In genomic region chr1:30639807-30640206, GRCm38 (mm10) we compare ENCODE assay signal across 20 mouse cellular contexts.
A peak's percentile ranks its signal among the peaks of the same experiment; 100 is the strongest.
DNase-seq lines count a peak whose midpoint lies in the region; ATAC-seq lines count a peak whose summit lies in the region.
"Had no signal": no experiment of that assay in that cellular context is flagged by ENCODE, and none has a peak within 500 bp of the region (broad histone marks: within the 10 kb centered on the region; RNA-seq: fewer than 3 reads in every experiment).

No protein-coding gene starts in this region.

- H3K27ac ChIP-seq in forebrain, embryonic 11.5 days (ENCODE audit: low read depth, low read length), result no peak overlapping the region
- H3K27ac ChIP-seq in forebrain, embryonic 10.5 days, result no peak overlapping the region
- H3K27ac ChIP-seq in forebrain, embryonic 15.5 days (replicated peaks), result no peak overlapping the region
- no peak overlapping the region; the same call in 1 of the 2 replicates for H3K27ac ChIP-seq in midbrain, embryonic 12.5 days (replicated peaks)
- no peak overlapping the region for H3K27ac ChIP-seq in neural tube, embryonic 15.5 days (replicated peaks)
- H3K27ac ChIP-seq: embryonic facial prominence, embryonic 15.5 days; limb, embryonic 15.5 days had no signal

- H3K4me2 ChIP-seq in forebrain, embryonic 11.5 days (ENCODE audit: low read depth, low read length, severe bottlenecking), result no peak overlapping the region
- H3K4me2 ChIP-seq in forebrain, embryonic 15.5 days (replicated peaks), result no peak overlapping the region
- H3K4me2 ChIP-seq in midbrain, embryonic 12.5 days (replicated peaks), result no peak overlapping the region
- no peak overlapping the region for H3K4me2 ChIP-seq in neural tube, embryonic 15.5 days
- H3K4me2 ChIP-seq: embryonic facial prominence, embryonic 15.5 days; limb, embryonic 15.5 days had no signal

- no peak overlapping the region for H3K4me3 ChIP-seq in forebrain, embryonic 11.5 days (ENCODE audit: low read depth, low read length)
- H3K4me3 ChIP-seq in forebrain, embryonic 10.5 days, result no peak overlapping the region
- no peak overlapping the region for H3K4me3 ChIP-seq in forebrain, embryonic 15.5 days
- H3K4me3 ChIP-seq in midbrain, embryonic 12.5 days, result no peak overlapping the region
- H3K4me3 ChIP-seq in neural tube, embryonic 15.5 days (replicated peaks), result no peak overlapping the region
- H3K4me3 ChIP-seq: embryonic facial prominence, embryonic 15.5 days; limb, embryonic 15.5 days had no signal

- peak; percentile 49; the same call in 1 of the 2 replicates for ATAC-seq in forebrain, embryonic 11.5 days (replicated peaks; ENCODE audit: low FRiP score)
- ATAC-seq in forebrain, embryonic 15.5 days (replicated peaks), result 0 out of 2 replicates have a peak, but pooled peaks have one; percentile 29
- peak; percentile 75 for ATAC-seq in midbrain, embryonic 12.5 days (ENCODE audit: low FRiP score, low read depth)
- no peak for ATAC-seq in neural tube, embryonic 15.5 days (ENCODE audit: low FRiP score)
- ATAC-seq: CD4-positive, CD25-positive, alpha-beta regulatory T cell, adult 4 months; inflammation-experienced regulatory T-cells, adult 6 months had no signal

- no peak for DNase-seq in forebrain, embryonic 11.5 days (ENCODE audit: low spot score)
- no peak for DNase-seq in forebrain, embryonic 10.5 days (ENCODE audit: extremely low spot score, low spot score)
- DNase-seq in heart, postnatal 10 days, result no peak
- DNase-seq in adrenal gland, adult 18-20 months (ENCODE audit: low spot score in 2 of 2), result no peak
- DNase-seq in adrenal gland, postnatal 10 days, result no peak
- DNase-seq: adrenal gland, adult 2 months; cerebellum, adult 2 months; gastrocnemius, postnatal 10 days; heart, postnatal 14 days; kidney, postnatal 4 days; lung, postnatal 10 days; right cerebral cortex, postnatal 25 days had no signal

- no peaks in the 10 kb centered on the region for H3K27me3 ChIP-seq in forebrain, embryonic 11.5 days (ENCODE audit: control insufficient read depth, insufficient read depth, low read length)
- H3K27me3 ChIP-seq in forebrain, embryonic 10.5 days (ENCODE audit: poor library complexity, severe bottlenecking), result no peaks in the 10 kb centered on the region
- no peaks in the 10 kb centered on the region for H3K27me3 ChIP-seq in forebrain, embryonic 15.5 days
- no peaks in the 10 kb centered on the region for H3K27me3 ChIP-seq in midbrain, embryonic 12.5 days
- H3K27me3 ChIP-seq in neural tube, embryonic 15.5 days (replicated peaks), result no peaks in the 10 kb centered on the region
- H3K27me3 ChIP-seq: embryonic facial prominence, embryonic 15.5 days; limb, embryonic 15.5 days had no signal

- intact Hi-C loops in heart, postnatal 10 days (cut with DNase I), result no loop called here

- H3K9ac ChIP-seq in forebrain, embryonic 11.5 days (ENCODE audit: low read length), result no peak overlapping the region
- H3K9ac ChIP-seq in forebrain, embryonic 15.5 days (replicated peaks), result no peak overlapping the region
- H3K9ac ChIP-seq in midbrain, embryonic 12.5 days (replicated peaks), result no peak overlapping the region
- H3K9ac ChIP-seq in neural tube, embryonic 15.5 days (replicated peaks), result no peak overlapping the region
- H3K9ac ChIP-seq: embryonic facial prominence, embryonic 15.5 days; limb, embryonic 15.5 days had no signal

- H3K9me3 ChIP-seq in forebrain, embryonic 11.5 days (ENCODE audit: control insufficient read depth, low read length), result no peaks in the 10 kb centered on the region
- H3K9me3 ChIP-seq in forebrain, embryonic 10.5 days, result no peaks in the 10 kb centered on the region
- H3K9me3 ChIP-seq in forebrain, embryonic 15.5 days, result no peaks in the 10 kb centered on the region
- no peaks in the 10 kb centered on the region for H3K9me3 ChIP-seq in midbrain, embryonic 12.5 days
- no peaks in the 10 kb centered on the region for H3K9me3 ChIP-seq in neural tube, embryonic 15.5 days (replicated peaks)
- H3K9me3 ChIP-seq: embryonic facial prominence, embryonic 15.5 days; G1E; limb, embryonic 15.5 days had no signal

- no peaks in the 10 kb centered on the region for H3K36me3 ChIP-seq in forebrain, embryonic 11.5 days (ENCODE audit: control insufficient read depth, insufficient read depth, low read length)
- no peaks in the 10 kb centered on the region for H3K36me3 ChIP-seq in forebrain, embryonic 10.5 days (replicated peaks)
- H3K36me3 ChIP-seq in forebrain, embryonic 15.5 days, result no peaks in the 10 kb centered on the region
- H3K36me3 ChIP-seq in midbrain, embryonic 12.5 days, result no peaks in the 10 kb centered on the region
- H3K36me3 ChIP-seq in neural tube, embryonic 15.5 days, result no peaks in the 10 kb centered on the region
- H3K36me3 ChIP-seq: embryonic facial prominence, embryonic 15.5 days; G1E; limb, embryonic 15.5 days had no signal

- WGBS in forebrain, embryonic 11.5 days, result 11% methylated on average over 2 of the region's 2 CpGs
- WGBS in forebrain, embryonic 10.5 days, result 25% methylated on average over 2 of the region's 2 CpGs
- WGBS in forebrain, embryonic 15.5 days, result 15% methylated on average over 2 of the region's 2 CpGs
- 29% methylated on average over 2 of the region's 2 CpGs for WGBS in midbrain, embryonic 12.5 days
- WGBS in neural tube, embryonic 15.5 days, result 34% methylated on average over 2 of the region's 2 CpGs

- H3K4me1 ChIP-seq in forebrain, embryonic 11.5 days (replicated peaks; ENCODE audit: control insufficient read depth, insufficient read depth, low read length), result no peaks in the 10 kb centered on the region
- H3K4me1 ChIP-seq in forebrain, embryonic 10.5 days, result peaks cover 9% of the 10 kb centered on the region
- no peaks in the 10 kb centered on the region for H3K4me1 ChIP-seq in forebrain, embryonic 15.5 days
- peaks cover 5% of the 10 kb centered on the region for H3K4me1 ChIP-seq in midbrain, embryonic 12.5 days
- no peaks in the 10 kb centered on the region for H3K4me1 ChIP-seq in neural tube, embryonic 15.5 days
- H3K4me1 ChIP-seq: embryonic facial prominence, embryonic 15.5 days; limb, embryonic 15.5 days had no signal
